ENCODE assay signal across 22 mouse cellular contexts in the genomic region with DNA sequence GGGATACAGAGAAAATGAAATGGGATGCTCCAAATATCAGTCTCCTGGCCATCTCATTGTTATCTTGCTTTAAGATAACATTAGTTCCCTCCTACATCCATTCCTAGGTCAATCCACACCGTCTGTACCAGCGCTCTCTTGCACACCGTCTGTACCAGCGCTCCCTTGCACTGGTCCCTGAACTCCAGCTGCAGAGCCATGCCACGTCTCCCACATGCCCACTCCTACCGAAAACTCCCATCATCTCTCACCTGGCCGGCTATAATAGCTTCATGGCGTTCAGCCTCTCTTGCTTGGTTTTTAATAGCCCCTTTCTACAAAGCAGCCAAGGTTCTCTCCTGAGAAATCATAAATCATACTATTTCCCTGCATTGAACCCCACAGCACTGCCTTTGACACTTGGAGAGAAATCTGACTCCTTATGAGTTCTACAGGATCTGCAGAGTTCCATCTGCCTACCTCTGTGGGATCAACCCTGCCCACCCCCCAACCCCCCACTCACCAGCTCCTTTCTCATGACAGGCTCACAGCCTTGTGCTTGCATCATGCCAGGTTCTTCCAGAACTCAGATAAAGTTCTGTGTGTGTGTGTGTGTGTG.
DNase-seq lines count a peak whose midpoint lies in the region; ATAC-seq lines count a peak whose summit lies in the region.
"Had no signal": no experiment of that assay in that cellular context is flagged by ENCODE, and none has a peak within 500 bp of the region (broad histone marks: within the 10 kb centered on the region; RNA-seq: fewer than 3 reads in every experiment).

No protein-coding gene starts in this region.

- ATAC-seq in embryonic facial prominence, embryonic 13.5 days (ENCODE audit: insufficient number of reproducible peaks, insufficient read depth, low FRiP score, low TSS enrichment, low read depth) = no peak
- ATAC-seq in hindbrain, embryonic 16.5 days = peak; percentile 35; the same call in 1 of the 2 replicates
- ATAC-seq in hindbrain, embryonic 11.5 days (ENCODE audit: low FRiP score) = no peak
- no peak for ATAC-seq in embryonic facial prominence, embryonic 14.5 days (ENCODE audit: low read depth)
- peak; percentile 47; the same call in 1 of the 2 replicates for ATAC-seq in neural tube, embryonic 13.5 days (ENCODE audit: low read depth)
- ATAC-seq: activated CD4-positive, CD25-positive, alpha-beta regulatory T cell, adult 4 months; forebrain, postnatal 0 days had no signal

- 78% methylated on average over 8 of the region's 8 CpGs for whole genome bisulfite sequencing in embryonic facial prominence, embryonic 13.5 days
- 84% methylated on average over 8 of the region's 8 CpGs for WGBS in embryonic facial prominence, embryonic 10.5 days
- whole genome bisulfite sequencing in hindbrain, embryonic 16.5 days = 68% methylated on average over 8 of the region's 8 CpGs
- WGBS in hindbrain, embryonic 11.5 days = 87% methylated on average over 8 of the region's 8 CpGs
- WGBS in embryonic facial prominence, embryonic 14.5 days = 61% methylated on average over 8 of the region's 8 CpGs
- 62% methylated on average over 8 of the region's 8 CpGs for WGBS in neural tube, embryonic 13.5 days

- H3K36me3 ChIP-seq in embryonic facial prominence, embryonic 13.5 days = no peaks in the 10 kb centered on the region
- H3K36me3 ChIP-seq in embryonic facial prominence, embryonic 10.5 days (replicated peaks) = peaks cover 11% of the 10 kb centered on the region
- H3K36me3 ChIP-seq in hindbrain, embryonic 16.5 days (ENCODE audit: control insufficient read depth, insufficient read depth, low read length) = no peaks in the 10 kb centered on the region; the same call in 1 of the 2 replicates
- H3K36me3 ChIP-seq in hindbrain, embryonic 11.5 days (ENCODE audit: control insufficient read depth, insufficient read depth, low read length) = no peaks in the 10 kb centered on the region
- no peaks in the 10 kb centered on the region for H3K36me3 ChIP-seq in embryonic facial prominence, embryonic 14.5 days (ENCODE audit: control insufficient read depth, insufficient read depth, low read length)
- H3K36me3 ChIP-seq in neural tube, embryonic 13.5 days = peaks cover 3% of the 10 kb centered on the region; the same call in 1 of the 2 replicates
- H3K36me3 ChIP-seq: stomach, embryonic 15.5 days had no signal

- 0 out of 2 replicates have a peak overlapping the region, but pooled peaks have one; percentile 6 for H3K9ac ChIP-seq in embryonic facial prominence, embryonic 13.5 days
- no peak overlapping the region for H3K9ac ChIP-seq in hindbrain, embryonic 16.5 days (ENCODE audit: low read depth, low read length)
- no peak overlapping the region for H3K9ac ChIP-seq in hindbrain, embryonic 11.5 days (ENCODE audit: low read depth, low read length)
- H3K9ac ChIP-seq in embryonic facial prominence, embryonic 14.5 days (ENCODE audit: low read depth, low read length) = 0 out of 2 replicates have a peak overlapping the region, but pooled peaks have one; percentile 1
- no peak overlapping the region for H3K9ac ChIP-seq in neural tube, embryonic 13.5 days
- H3K9ac ChIP-seq: forebrain, postnatal 0 days; heart, embryonic 15.5 days; stomach, embryonic 15.5 days had no signal

- peaks cover 31% of the 10 kb centered on the region for H3K4me1 ChIP-seq in embryonic facial prominence, embryonic 13.5 days
- H3K4me1 ChIP-seq in embryonic facial prominence, embryonic 10.5 days = peaks cover 33% of the 10 kb centered on the region
- peaks cover 16% of the 10 kb centered on the region for H3K4me1 ChIP-seq in hindbrain, embryonic 16.5 days (ENCODE audit: control insufficient read depth, insufficient read depth, low read depth, low read length)
- H3K4me1 ChIP-seq in hindbrain, embryonic 11.5 days (replicated peaks; ENCODE audit: control insufficient read depth, insufficient read depth, low read length) = peaks cover 5% of the 10 kb centered on the region; the same call in 1 of the 2 replicates
- H3K4me1 ChIP-seq in embryonic facial prominence, embryonic 14.5 days (ENCODE audit: control insufficient read depth, insufficient read depth, low read length) = peaks cover 7% of the 10 kb centered on the region
- H3K4me1 ChIP-seq in neural tube, embryonic 13.5 days (replicated peaks) = peaks cover 46% of the 10 kb centered on the region

- H3K27ac ChIP-seq in embryonic facial prominence, embryonic 13.5 days = no peak overlapping the region
- no peak overlapping the region for H3K27ac ChIP-seq in embryonic facial prominence, embryonic 10.5 days (replicated peaks)
- H3K27ac ChIP-seq in hindbrain, embryonic 16.5 days (ENCODE audit: low read depth, low read length) = no peak overlapping the region
- H3K27ac ChIP-seq in hindbrain, embryonic 11.5 days (ENCODE audit: low read depth, low read length) = no peak overlapping the region
- no peak overlapping the region for H3K27ac ChIP-seq in embryonic facial prominence, embryonic 14.5 days (replicated peaks; ENCODE audit: low read depth, low read length)
- no peak overlapping the region for H3K27ac ChIP-seq in neural tube, embryonic 13.5 days (replicated peaks)
- H3K27ac ChIP-seq: heart, embryonic 15.5 days; stomach, embryonic 15.5 days had no signal

- no peak for DNase-seq in embryonic facial prominence, embryonic 10.5 days (ENCODE audit: low spot score)
- DNase-seq in hindbrain, embryonic 11.5 days (ENCODE audit: low spot score) = no peak
- no peak for DNase-seq in embryonic facial prominence, embryonic 14.5 days (ENCODE audit: low spot score)
- DNase-seq in thymus, adult 18-20 months = no peak
- DNase-seq: adrenal gland, adult 8-10 months; cerebellum, adult 2 months; cerebellum, postnatal 25 days; forebrain, postnatal 0 days; gastrocnemius, postnatal 36 days; heart, postnatal 36 days; kidney, adult 2 months; kidney, postnatal 25 days; layer of hippocampus, postnatal 36 days; lung, postnatal 4 days; thymus, postnatal 36 days had no signal

- H3K4me2 ChIP-seq in embryonic facial prominence, embryonic 13.5 days = peak overlapping the region; percentile 11; the same call in 1 of the 2 replicates
- no peak overlapping the region for H3K4me2 ChIP-seq in hindbrain, embryonic 16.5 days (ENCODE audit: low read length)
- H3K4me2 ChIP-seq in hindbrain, embryonic 11.5 days (replicated peaks; ENCODE audit: low read depth, low read length) = no peak overlapping the region
- no peak overlapping the region for H3K4me2 ChIP-seq in embryonic facial prominence, embryonic 14.5 days (ENCODE audit: low read depth, low read length)
- no peak overlapping the region for H3K4me2 ChIP-seq in neural tube, embryonic 13.5 days
- H3K4me2 ChIP-seq: heart, embryonic 15.5 days; midbrain, embryonic 11.5 days; stomach, embryonic 15.5 days had no signal

- H3K9me3 ChIP-seq in embryonic facial prominence, embryonic 13.5 days = no peaks in the 10 kb centered on the region
- H3K9me3 ChIP-seq in embryonic facial prominence, embryonic 10.5 days = no peaks in the 10 kb centered on the region
- H3K9me3 ChIP-seq in hindbrain, embryonic 16.5 days (ENCODE audit: control insufficient read depth, low read length) = no peaks in the 10 kb centered on the region
- no peaks in the 10 kb centered on the region for H3K9me3 ChIP-seq in hindbrain, embryonic 11.5 days (ENCODE audit: control insufficient read depth, low read length)
- no peaks in the 10 kb centered on the region for H3K9me3 ChIP-seq in embryonic facial prominence, embryonic 14.5 days (ENCODE audit: control insufficient read depth, low read length)
- no peaks in the 10 kb centered on the region for H3K9me3 ChIP-seq in neural tube, embryonic 13.5 days
- H3K9me3 ChIP-seq: heart, embryonic 15.5 days; stomach, embryonic 15.5 days had no signal

- no peak overlapping the region for H3K4me3 ChIP-seq in embryonic facial prominence, embryonic 13.5 days
- no peak overlapping the region for H3K4me3 ChIP-seq in embryonic facial prominence, embryonic 10.5 days
- no peak overlapping the region for H3K4me3 ChIP-seq in hindbrain, embryonic 16.5 days (ENCODE audit: low read length)
- no peak overlapping the region for H3K4me3 ChIP-seq in hindbrain, embryonic 11.5 days (ENCODE audit: low read depth, low read length)
- no peak overlapping the region for H3K4me3 ChIP-seq in embryonic facial prominence, embryonic 14.5 days (ENCODE audit: low read depth, low read length)
- H3K4me3 ChIP-seq in neural tube, embryonic 13.5 days = no peak overlapping the region
- H3K4me3 ChIP-seq: heart, embryonic 15.5 days; stomach, embryonic 15.5 days had no signal

- H3K27me3 ChIP-seq in embryonic facial prominence, embryonic 13.5 days = no peaks in the 10 kb centered on the region
- no peaks in the 10 kb centered on the region for H3K27me3 ChIP-seq in embryonic facial prominence, embryonic 10.5 days (replicated peaks; ENCODE audit: low read depth, poor library complexity, severe bottlenecking)
- H3K27me3 ChIP-seq in hindbrain, embryonic 16.5 days (replicated peaks; ENCODE audit: control insufficient read depth, insufficient read depth, low read length) = no peaks in the 10 kb centered on the region
- H3K27me3 ChIP-seq in hindbrain, embryonic 11.5 days (ENCODE audit: control insufficient read depth, insufficient read depth, low read length) = no peaks in the 10 kb centered on the region
- H3K27me3 ChIP-seq in embryonic facial prominence, embryonic 14.5 days (replicated peaks; ENCODE audit: control insufficient read depth, insufficient read depth, low read length) = no peaks in the 10 kb centered on the region
- H3K27me3 ChIP-seq in neural tube, embryonic 13.5 days = no peaks in the 10 kb centered on the region
- H3K27me3 ChIP-seq: heart, embryonic 15.5 days; stomach, embryonic 15.5 days had no signal

Comparison
In these comparisons a context has a peak if more than half of its experiments do, and no peak if none do; other contexts are left out.
1. ATAC-seq: peak in hindbrain, embryonic 16.5 days (single experiment) and neural tube, embryonic 13.5 days (single experiment); none in embryonic facial prominence, embryonic 13.5 days (single experiment), hindbrain, embryonic 11.5 days (single experiment) and embryonic facial prominence, embryonic 14.5 days (single experiment).
2. H3K9ac ChIP-seq: peak in embryonic facial prominence, embryonic 13.5 days (single experiment) and embryonic facial prominence, embryonic 14.5 days (single experiment); none in hindbrain, embryonic 16.5 days (single experiment), hindbrain, embryonic 11.5 days (single experiment) and neural tube, embryonic 13.5 days (single experiment).